17 mouse cellular contexts compared by ENCODE assay signal in the genomic region with DNA sequence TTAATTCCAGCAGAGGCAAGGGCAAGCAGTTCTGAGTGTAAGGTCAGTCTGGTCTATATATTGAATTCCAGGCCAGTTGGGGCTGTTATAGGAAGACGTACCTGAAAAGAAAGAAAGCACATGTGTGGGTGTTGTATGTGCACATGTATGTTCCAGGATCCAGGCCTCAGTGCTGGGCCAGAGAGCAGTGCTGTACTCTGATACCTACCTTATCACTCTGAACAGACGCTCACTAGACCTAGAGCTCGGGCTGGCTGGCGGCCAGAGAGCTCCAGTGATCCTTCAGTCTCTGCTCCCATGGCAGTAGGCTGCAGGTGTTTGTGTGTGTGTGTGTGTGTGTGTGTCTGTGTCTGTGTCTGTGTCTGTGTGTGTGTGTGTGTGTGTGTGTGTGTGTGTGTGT. TPM values are rescaled to one million over a fixed set of nuclear protein-coding genes. Genes with fewer than 3 reads are reported as not detected.
A peak's percentile ranks its signal among the peaks of the same experiment; 100 is the strongest.
DNase-seq lines count a peak whose midpoint lies in the region; ATAC-seq and TF ChIP-seq lines count a peak whose summit lies in the region.
"Had no signal": no experiment of that assay in that cellular context is flagged by ENCODE, and none has a peak within 500 bp of the region (broad histone marks: within the 10 kb centered on the region; RNA-seq: fewer than 3 reads in every experiment).

No protein-coding gene starts in this region.

- WGBS in heart, embryonic 10.5 days, result 75% methylated on average over 4 of the region's 4 CpGs
- WGBS in heart, adult 2 months, result 62% methylated on average over 4 of the region's 4 CpGs
- 22% methylated on average over 4 of the region's 4 CpGs for WGBS in liver, embryonic 16.5 days (ENCODE audit: insufficient replicate concordance)
- WGBS in forebrain, embryonic 11.5 days, result 94% methylated on average over 4 of the region's 4 CpGs

- H3K4me1 ChIP-seq in heart, embryonic 10.5 days, result peaks cover 26% of the 10 kb centered on the region
- peaks cover 4% of the 10 kb centered on the region for H3K4me1 ChIP-seq in heart, adult 2 months (ENCODE audit: control insufficient read depth, insufficient read depth, low read length)
- peaks cover 2 to 18% of the 10 kb centered on the region in 2 experiments; a peak in 3 of 4 replicates for H3K4me1 ChIP-seq in MEL (ENCODE audit: control insufficient read depth in 1 of 2, insufficient read depth in 2 of 2, low read length in 2 of 2)
- peaks cover 24% of the 10 kb centered on the region for H3K4me1 ChIP-seq in liver, embryonic 16.5 days (ENCODE audit: control insufficient read depth, low read depth, low read length)
- peaks cover 10% of the 10 kb centered on the region; the same call in 1 of the 2 replicates for H3K4me1 ChIP-seq in forebrain, embryonic 11.5 days (replicated peaks; ENCODE audit: control insufficient read depth, insufficient read depth, low read length)

- peaks cover 98% of the 10 kb centered on the region for H3K36me3 ChIP-seq in heart, embryonic 10.5 days
- H3K36me3 ChIP-seq in heart, adult 2 months (ENCODE audit: control insufficient read depth, insufficient read depth, low read length), result peaks cover under 1% of the 10 kb centered on the region; the same call in 1 of the 2 replicates
- H3K36me3 ChIP-seq in MEL (ENCODE audit: control insufficient read depth in 1 of 2, insufficient read depth in 2 of 2, low read length in 2 of 2), result peaks cover 14 to 40% of the 10 kb centered on the region in 2 experiments
- H3K36me3 ChIP-seq in liver, embryonic 16.5 days (ENCODE audit: control insufficient read depth, insufficient read depth), result peaks cover 79% of the 10 kb centered on the region
- H3K36me3 ChIP-seq in forebrain, embryonic 11.5 days (ENCODE audit: control insufficient read depth, insufficient read depth, low read length), result peaks cover 72% of the 10 kb centered on the region

- no peaks in the 10 kb centered on the region for H3K27me3 ChIP-seq in heart, embryonic 10.5 days (ENCODE audit: insufficient read depth, poor library complexity, severe bottlenecking)
- H3K27me3 ChIP-seq in heart, adult 2 months (ENCODE audit: control insufficient read depth, insufficient read depth, low read length), result no peaks in the 10 kb centered on the region
- H3K27me3 ChIP-seq in MEL (ENCODE audit: control insufficient read depth in 1 of 2, insufficient read depth in 2 of 2, low read length in 2 of 2), result no peaks in the 10 kb centered on the region
- H3K27me3 ChIP-seq in liver, embryonic 16.5 days (ENCODE audit: control insufficient read depth, insufficient read depth, low read depth, low read length), result no peaks in the 10 kb centered on the region
- no peaks in the 10 kb centered on the region for H3K27me3 ChIP-seq in forebrain, embryonic 11.5 days (ENCODE audit: control insufficient read depth, insufficient read depth, low read length)
- H3K27me3 ChIP-seq: forebrain, embryonic 12.5 days; heart, embryonic 15.5 days; midbrain, embryonic 15.5 days had no signal

- H3K9ac ChIP-seq in heart, adult 2 months (ENCODE audit: low read depth, low read length), result no peak overlapping the region
- no peak overlapping the region for H3K9ac ChIP-seq in MEL (ENCODE audit: control insufficient read depth, low read depth, low read length, poor library complexity, severe bottlenecking)
- no peak overlapping the region for H3K9ac ChIP-seq in liver, embryonic 16.5 days (ENCODE audit: low read depth, low read length)
- no peak overlapping the region for H3K9ac ChIP-seq in forebrain, embryonic 11.5 days (ENCODE audit: low read length)
- H3K9ac ChIP-seq: forebrain, embryonic 12.5 days; heart, embryonic 15.5 days; midbrain, embryonic 15.5 days had no signal

- no peak overlapping the region for H3K27ac ChIP-seq in heart, embryonic 10.5 days
- no peak overlapping the region for H3K27ac ChIP-seq in heart, adult 2 months
- H3K27ac ChIP-seq in MEL (ENCODE audit: control insufficient read depth, low read depth, low read length), result peak overlapping the region; percentile 78
- peak overlapping the region; percentile 86 for H3K27ac ChIP-seq in liver, embryonic 16.5 days (ENCODE audit: low read length)
- no peak overlapping the region for H3K27ac ChIP-seq in forebrain, embryonic 11.5 days (ENCODE audit: low read depth, low read length)
- H3K27ac ChIP-seq: forebrain, embryonic 12.5 days; heart, embryonic 15.5 days; macrophage; midbrain, embryonic 15.5 days had no signal

- no peak for TF ChIP-seq POLR2A in heart, adult 2 months (IDR thresholded peaks at IDR 0.05; ENCODE audit: insufficient read depth, low read depth, low read length)
- no peak for TF ChIP-seq POLR2A in MEL (IDR thresholded peaks at IDR 0.05; ENCODE audit: control insufficient read depth in 1 of 2, insufficient read depth in 1 of 2, low read depth in 1 of 2, low read length in 2 of 2, poor library complexity in 1 of 2)

- H3K4me2 ChIP-seq in liver, embryonic 16.5 days (ENCODE audit: low read depth, low read length), result peak overlapping the region; percentile 48
- H3K4me2 ChIP-seq in forebrain, embryonic 11.5 days (ENCODE audit: low read depth, low read length, severe bottlenecking), result no peak overlapping the region
- H3K4me2 ChIP-seq: forebrain, embryonic 12.5 days; heart, embryonic 15.5 days; midbrain, embryonic 15.5 days had no signal

- H3K79me2 ChIP-seq in heart, adult 2 months (replicated peaks; ENCODE audit: control insufficient read depth, insufficient read depth, low read length), result peaks cover 1% of the 10 kb centered on the region; the same call in 1 of the 2 replicates
- peaks cover 6% of the 10 kb centered on the region for H3K79me2 ChIP-seq in MEL (ENCODE audit: control insufficient read depth, insufficient read depth, low read length, poor library complexity)

- no peak for TF ChIP-seq CTCF in heart, adult 2 months (IDR thresholded peaks at IDR 0.05)
- no peak for TF ChIP-seq CTCF in MEL (IDR thresholded peaks at IDR 0.05 in 2 of 3, conservative IDR thresholded peaks at IDR 0.05 in 1 of 3; ENCODE audit: control insufficient read depth in 1 of 3, insufficient read depth in 1 of 3, low read depth in 2 of 3, low read length in 3 of 3, poor library complexity in 1 of 3, severe bottlenecking in 1 of 3)

- no peak for TF ChIP-seq RAD21 in MEL (IDR thresholded peaks at IDR 0.05; ENCODE audit: low read depth, low read length)

- peak; percentile 89 for DNase-seq in heart, embryonic 10.5 days (ENCODE audit: low spot score)
- DNase-seq in heart, adult 2 months, result no peak
- DNase-seq in MEL (ENCODE audit: low read depth, low spot score), result peak; percentile 95
- no peak for DNase-seq in forebrain, embryonic 11.5 days (ENCODE audit: low spot score)
- DNase-seq in adipocyte (ENCODE audit: low spot score), result no peak
- DNase-seq in B cell, adult 2 months, result no peak
- DNase-seq: cerebellum, adult 2 months; kidney, postnatal 10 days; layer of hippocampus, adult 9-11 months; lung, adult 18-20 months; right cerebral cortex, postnatal 14 days had no signal

- ATAC-seq in erythroid progenitor cell, adult 5-6 weeks (replicated peaks; ENCODE audit: low FRiP score, poor library complexity, severe bottlenecking), result peak; percentile 98
- peak; percentile 100 for ATAC-seq in liver, embryonic 16.5 days (ENCODE audit: low read depth)
- no peak for ATAC-seq in forebrain, embryonic 11.5 days (replicated peaks; ENCODE audit: low FRiP score)
- ATAC-seq: midbrain, embryonic 15.5 days had no signal

- no peak overlapping the region for H3K4me3 ChIP-seq in heart, embryonic 10.5 days
- no peak overlapping the region for H3K4me3 ChIP-seq in heart, adult 2 months
- no peak overlapping the region for H3K4me3 ChIP-seq in MEL (ENCODE audit: control insufficient read depth in 1 of 2, insufficient read depth in 1 of 2, low read depth in 2 of 2, low read length in 2 of 2)
- H3K4me3 ChIP-seq in liver, embryonic 16.5 days (ENCODE audit: low read depth, low read length), result no peak overlapping the region
- no peak overlapping the region for H3K4me3 ChIP-seq in forebrain, embryonic 11.5 days (ENCODE audit: low read depth, low read length)
- H3K4me3 ChIP-seq: forebrain, embryonic 12.5 days; heart, embryonic 15.5 days; midbrain, embryonic 15.5 days had no signal

- intact Hi-C loops in heart, adult 2 months (cut with DNase I), result no loop called here

- TF ChIP-seq EP300 in heart, adult 2 months (IDR thresholded peaks at IDR 0.05; ENCODE audit: insufficient read depth, low read depth, low read length), result no peak
- TF ChIP-seq EP300 in MEL (IDR thresholded peaks at IDR 0.05; ENCODE audit: low read depth in 1 of 2, low read length in 2 of 2), result peak; percentile 85 to 86

- H3K9me3 ChIP-seq in heart, embryonic 10.5 days, result no peaks in the 10 kb centered on the region
- H3K9me3 ChIP-seq in MEL (replicated peaks; ENCODE audit: insufficient read depth, low read length), result no peaks in the 10 kb centered on the region
- no peaks in the 10 kb centered on the region for H3K9me3 ChIP-seq in liver, embryonic 16.5 days (replicated peaks; ENCODE audit: control insufficient read depth, low read length)
- no peaks in the 10 kb centered on the region for H3K9me3 ChIP-seq in forebrain, embryonic 11.5 days (ENCODE audit: control insufficient read depth, low read length)
- H3K9me3 ChIP-seq: forebrain, embryonic 12.5 days; heart, embryonic 15.5 days; midbrain, embryonic 15.5 days had no signal

RNA-seq across cellular contexts. Expression of a gene that starts 8.4 kb away (rescaled TPM):
- 75.0 and 88.6 TPM in 2 replicates for polyA plus RNA-seq in heart, embryonic 10.5 days (2016; fragmentation: Nextera tagmentation; extraction: Ambion mirVana)
- total RNA-seq in heart, adult 2 months (2021), result 100 to 1,000 TPM in 1 of 2 experiments, 10 to 100 TPM in 1; 97.1 to 113 TPM
- 28.3 and 31.6 TPM in 2 replicates for polyA plus RNA-seq in heart, adult 2 months (2012; rRNA removed)
- total RNA-seq in MEL (2012; rRNA removed), result 173 and 193 TPM in 2 replicates
- polyA plus RNA-seq in MEL (2012; ENCODE audit: insufficient read depth in 1 of 2, insufficient read length in 2 of 2, low read depth in 1 of 2, low replicate concordance in 2 of 2, missing spikeins in 1 of 2), result 100 to 1,000 TPM in 1 of 2 experiments, 10 to 100 TPM in 1; 93.0 to 232 TPM
- total RNA-seq in erythroid progenitor cell, adult 5-6 weeks (2015; ENCODE audit: low replicate concordance), result 49.0 and 64.2 TPM in 2 replicates
- 176 and 220 TPM in 2 replicates for total RNA-seq in erythroid progenitor cell, adult 5-6 weeks (2017; ENCODE audit: low replicate concordance)
- 18.2 and 22.9 TPM in 2 replicates for polyA plus RNA-seq in liver, embryonic 16.5 days (2015; fragmentation: Nextera tagmentation; extraction: Ambion mirVana)
- 124 and 131 TPM in 2 replicates for polyA plus RNA-seq in forebrain, embryonic 11.5 days (2014; fragmentation: Nextera tagmentation; extraction: Ambion mirVana)

RNA-seq across cellular contexts. Expression of a gene that starts 27.5 kb away (rescaled TPM):
- polyA plus RNA-seq in heart, embryonic 10.5 days (2016; fragmentation: Nextera tagmentation; extraction: Ambion mirVana), result 73.2 and 92.7 TPM in 2 replicates
- 10 to 100 TPM; 18.9 to 20.3 TPM for total RNA-seq in heart, adult 2 months (2021)
- 8.3 and 13.6 TPM in 2 replicates for polyA plus RNA-seq in heart, adult 2 months (2012; rRNA removed)
- 210 and 263 TPM in 2 replicates for total RNA-seq in MEL (2012; rRNA removed)
- polyA plus RNA-seq in MEL (2012; ENCODE audit: insufficient read depth in 1 of 2, insufficient read length in 2 of 2, low read depth in 1 of 2, low replicate concordance in 2 of 2, missing spikeins in 1 of 2), result 100 to 1,000 TPM; 221 to 337 TPM
- total RNA-seq in erythroid progenitor cell, adult 5-6 weeks (2015; ENCODE audit: low replicate concordance), result 6.7 and 17.3 TPM in 2 replicates
- 5.7 and 8.9 TPM in 2 replicates for total RNA-seq in erythroid progenitor cell, adult 5-6 weeks (2017; ENCODE audit: low replicate concordance)
- polyA plus RNA-seq in liver, embryonic 16.5 days (2015; fragmentation: Nextera tagmentation; extraction: Ambion mirVana), result 25.2 and 25.3 TPM in 2 replicates
- 65.4 and 70.3 TPM in 2 replicates for polyA plus RNA-seq in forebrain, embryonic 11.5 days (2014; fragmentation: Nextera tagmentation; extraction: Ambion mirVana)

RNA-seq across cellular contexts. Expression of a gene that starts 36.5 kb away (rescaled TPM):
- polyA plus RNA-seq in heart, embryonic 10.5 days (2016; fragmentation: Nextera tagmentation; extraction: Ambion mirVana), result 0.37 and 0.38 TPM in 2 replicates
- under 1 TPM in 1 of 2 experiments, not detected in 1; 0.20 TPM for total RNA-seq in heart, adult 2 months (2021)
- 1.2 and 2.3 TPM in 2 replicates for polyA plus RNA-seq in heart, adult 2 months (2012; rRNA removed)
- total RNA-seq in MEL (2012; rRNA removed), result 2.8 and 3.5 TPM in 2 replicates
- 10 to 100 TPM in 1 of 2 experiments, not detected in 1; 16.2 TPM for polyA plus RNA-seq in MEL (2012; ENCODE audit: insufficient read depth in 1 of 2, insufficient read length in 2 of 2, low read depth in 1 of 2, low replicate concordance in 2 of 2, missing spikeins in 1 of 2)
- total RNA-seq in erythroid progenitor cell, adult 5-6 weeks (2015; ENCODE audit: low replicate concordance), result 3.6 and 10.9 TPM in 2 replicates
- not detected in 2 replicates for total RNA-seq in erythroid progenitor cell, adult 5-6 weeks (2017; ENCODE audit: low replicate concordance)
- polyA plus RNA-seq in liver, embryonic 16.5 days (2015; fragmentation: Nextera tagmentation; extraction: Ambion mirVana), result 1.4 and 1.5 TPM in 2 replicates
- polyA plus RNA-seq in forebrain, embryonic 11.5 days (2014; fragmentation: Nextera tagmentation; extraction: Ambion mirVana), result 0.21 and 0.36 TPM in 2 replicates

RNA-seq across cellular contexts. Expression of a gene that starts 40.8 kb away (rescaled TPM):
- polyA plus RNA-seq in heart, embryonic 10.5 days (2016; fragmentation: Nextera tagmentation; extraction: Ambion mirVana), result 11.7 and 11.9 TPM in 2 replicates
- total RNA-seq in heart, adult 2 months (2021), result 1 to 10 TPM; 5.7 to 7.0 TPM
- polyA plus RNA-seq in heart, adult 2 months (2012; rRNA removed), result 19.7 and 21.8 TPM in 2 replicates
- total RNA-seq in MEL (2012; rRNA removed), result 75.4 and 96.1 TPM in 2 replicates
- 10 to 100 TPM in 1 of 2 experiments, not detected in 1; 96.9 TPM for polyA plus RNA-seq in MEL (2012; ENCODE audit: insufficient read depth in 1 of 2, insufficient read length in 2 of 2, low read depth in 1 of 2, low replicate concordance in 2 of 2, missing spikeins in 1 of 2)
- 5.9 and 11.5 TPM in 2 replicates for total RNA-seq in erythroid progenitor cell, adult 5-6 weeks (2015; ENCODE audit: low replicate concordance)
- 9.7 and 15.7 TPM in 2 replicates for total RNA-seq in erythroid progenitor cell, adult 5-6 weeks (2017; ENCODE audit: low replicate concordance)
- polyA plus RNA-seq in liver, embryonic 16.5 days (2015; fragmentation: Nextera tagmentation; extraction: Ambion mirVana), result 3.0 and 4.2 TPM in 2 replicates
- 10.5 and 12.3 TPM in 2 replicates for polyA plus RNA-seq in forebrain, embryonic 11.5 days (2014; fragmentation: Nextera tagmentation; extraction: Ambion mirVana)

RNA-seq across cellular contexts. Expression of a gene that starts 54.7 kb away (rescaled TPM):
- polyA plus RNA-seq in heart, embryonic 10.5 days (2016; fragmentation: Nextera tagmentation; extraction: Ambion mirVana), result 4.8 and 8.0 TPM in 2 replicates
- 1 to 10 TPM; 1.9 to 2.3 TPM for total RNA-seq in heart, adult 2 months (2021)
- 13.6 and 16.3 TPM in 2 replicates for polyA plus RNA-seq in heart, adult 2 months (2012; rRNA removed)
- total RNA-seq in MEL (2012; rRNA removed), result 1.2 and 3.3 TPM in 2 replicates
- 1 to 10 TPM in 1 of 2 experiments, not detected in 1; 5.3 TPM for polyA plus RNA-seq in MEL (2012; ENCODE audit: insufficient read depth in 1 of 2, insufficient read length in 2 of 2, low read depth in 1 of 2, low replicate concordance in 2 of 2, missing spikeins in 1 of 2)
- total RNA-seq in erythroid progenitor cell, adult 5-6 weeks (2015; ENCODE audit: low replicate concordance), result 4.3 and 9.6 TPM in 2 replicates
- 0.68 and 9.4 TPM in 2 replicates for total RNA-seq in erythroid progenitor cell, adult 5-6 weeks (2017; ENCODE audit: low replicate concordance)
- 2.0 and 4.5 TPM in 2 replicates for polyA plus RNA-seq in liver, embryonic 16.5 days (2015; fragmentation: Nextera tagmentation; extraction: Ambion mirVana)
- 14.6 and 15.8 TPM in 2 replicates for polyA plus RNA-seq in forebrain, embryonic 11.5 days (2014; fragmentation: Nextera tagmentation; extraction: Ambion mirVana)

Comparison
In these comparisons a context has a peak if more than half of its experiments do, and no peak if none do; other contexts are left out.
1. DNase-seq: peak in heart, embryonic 10.5 days (single experiment) and MEL (single experiment); none in heart, adult 2 months (0 of 2), forebrain, embryonic 11.5 days (single experiment), adipocyte (single experiment) and B cell, adult 2 months (0 of 2).
2. H3K27ac ChIP-seq: peak in MEL (single experiment) and liver, embryonic 16.5 days (single experiment); none in heart, embryonic 10.5 days (single experiment), heart, adult 2 months (single experiment) and forebrain, embryonic 11.5 days (single experiment).